20 mouse cellular contexts compared by ENCODE assay signal in the genomic region with DNA sequence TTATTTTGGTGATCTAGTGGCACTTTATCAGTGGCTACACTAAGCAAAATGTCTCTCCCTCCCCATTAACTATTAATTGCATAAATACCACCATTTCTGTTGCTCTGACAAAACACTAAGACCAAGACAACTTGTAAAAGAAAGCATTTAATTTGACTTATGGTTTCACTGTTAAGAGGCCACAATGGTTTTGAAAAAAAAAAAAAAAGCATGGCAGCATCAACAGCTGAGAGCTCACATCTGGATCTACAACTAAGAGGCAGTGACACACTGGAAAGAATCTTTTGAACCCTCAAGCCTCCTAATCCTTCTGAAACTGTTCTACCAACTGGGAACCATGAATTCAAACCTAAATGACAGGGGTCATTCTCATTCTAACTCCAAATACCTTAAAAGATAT.
DNase-seq lines count a peak whose midpoint lies in the region; ATAC-seq and TF ChIP-seq lines count a peak whose summit lies in the region.
"Had no signal": no experiment of that assay in that cellular context is flagged by ENCODE, and none has a peak within 500 bp of the region (broad histone marks: within the 10 kb centered on the region; RNA-seq: fewer than 3 reads in every experiment).

No protein-coding gene starts in this region.

- H3K79me2 ChIP-seq in MEL (ENCODE audit: control insufficient read depth, insufficient read depth, low read length, poor library complexity) = peaks cover 56% of the 10 kb centered on the region

- TF ChIP-seq POLR2A in MEL (IDR thresholded peaks at IDR 0.05; ENCODE audit: control insufficient read depth in 1 of 2, insufficient read depth in 1 of 2, low read depth in 1 of 2, low read length in 2 of 2, poor library complexity in 1 of 2) = 0 out of 4 replicates have a peak, but pooled peaks of 1 of the 2 experiments have one; percentile 18

- no peak for TF ChIP-seq RAD21 in MEL (IDR thresholded peaks at IDR 0.05; ENCODE audit: low read depth, low read length)

- no peaks in the 10 kb centered on the region for H3K9me3 ChIP-seq in kidney, postnatal 0 days (replicated peaks; ENCODE audit: low read length)
- no peaks in the 10 kb centered on the region for H3K9me3 ChIP-seq in MEL (replicated peaks; ENCODE audit: insufficient read depth, low read length)
- H3K9me3 ChIP-seq: embryonic facial prominence, embryonic 10.5 days; embryonic facial prominence, embryonic 12.5 days; forebrain, embryonic 13.5 days; forebrain, embryonic 15.5 days; G1E had no signal

- no peak for TF ChIP-seq CTCF in kidney, postnatal 0 days (IDR thresholded peaks at IDR 0.05; ENCODE audit: low read depth)
- no peak for TF ChIP-seq CTCF in MEL (IDR thresholded peaks at IDR 0.05 in 2 of 3, conservative IDR thresholded peaks at IDR 0.05 in 1 of 3; ENCODE audit: control insufficient read depth in 1 of 3, insufficient read depth in 1 of 3, low read depth in 2 of 3, low read length in 3 of 3, poor library complexity in 1 of 3, severe bottlenecking in 1 of 3)

- no peak overlapping the region for H3K4me3 ChIP-seq in kidney, postnatal 0 days (replicated peaks; ENCODE audit: low read depth, low read length)
- no peak overlapping the region for H3K4me3 ChIP-seq in MEL (ENCODE audit: control insufficient read depth in 1 of 2, insufficient read depth in 1 of 2, low read depth in 2 of 2, low read length in 2 of 2)
- H3K4me3 ChIP-seq: embryonic facial prominence, embryonic 10.5 days; embryonic facial prominence, embryonic 12.5 days; forebrain, embryonic 13.5 days; forebrain, embryonic 15.5 days had no signal

- H3K4me1 ChIP-seq in kidney, postnatal 0 days (replicated peaks; ENCODE audit: insufficient read depth, low read length) = no peaks in the 10 kb centered on the region
- peaks cover 14 to 17% of the 10 kb centered on the region in 2 experiments for H3K4me1 ChIP-seq in MEL (ENCODE audit: control insufficient read depth in 1 of 2, insufficient read depth in 2 of 2, low read length in 2 of 2)
- H3K4me1 ChIP-seq: embryonic facial prominence, embryonic 10.5 days; embryonic facial prominence, embryonic 12.5 days; forebrain, embryonic 13.5 days; forebrain, embryonic 15.5 days had no signal

- H3K9ac ChIP-seq in kidney, postnatal 0 days (ENCODE audit: low read depth, low read length) = no peak overlapping the region
- H3K9ac ChIP-seq in MEL (ENCODE audit: control insufficient read depth, low read depth, low read length, poor library complexity, severe bottlenecking) = no peak overlapping the region
- H3K9ac ChIP-seq: embryonic facial prominence, embryonic 12.5 days; forebrain, embryonic 13.5 days; forebrain, embryonic 15.5 days; forebrain, postnatal 0 days had no signal

- ATAC-seq in kidney, postnatal 0 days (replicated peaks; ENCODE audit: low FRiP score, low read depth) = no peak
- ATAC-seq: forebrain, embryonic 13.5 days; forebrain, embryonic 15.5 days; forebrain, postnatal 0 days had no signal

- no peaks in the 10 kb centered on the region for H3K36me3 ChIP-seq in kidney, postnatal 0 days (ENCODE audit: insufficient read depth, low read length)
- H3K36me3 ChIP-seq in MEL (ENCODE audit: control insufficient read depth in 1 of 2, insufficient read depth in 2 of 2, low read length in 2 of 2) = peaks cover 12 to 74% of the 10 kb centered on the region in 2 experiments
- H3K36me3 ChIP-seq: embryonic facial prominence, embryonic 12.5 days; forebrain, embryonic 15.5 days had no signal

- no peaks in the 10 kb centered on the region for H3K27me3 ChIP-seq in kidney, postnatal 0 days (ENCODE audit: insufficient read depth, low read length)
- H3K27me3 ChIP-seq in MEL (ENCODE audit: control insufficient read depth in 1 of 2, insufficient read depth in 2 of 2, low read length in 2 of 2) = no peaks in the 10 kb centered on the region
- H3K27me3 ChIP-seq: embryonic facial prominence, embryonic 12.5 days; forebrain, embryonic 13.5 days; forebrain, embryonic 15.5 days had no signal

- DNase-seq in kidney, postnatal 0 days (ENCODE audit: low spot score) = peak; percentile 32
- no peak for DNase-seq in kidney, postnatal 10 days
- DNase-seq in 3T3-L1 (ENCODE audit: low read depth, low spot score) (peak; percentile 40), MEL (ENCODE audit: low read depth, low spot score) (no peak)
- no peak for DNase-seq in embryo, embryonic 10.5 days (ENCODE audit: low spot score)
- DNase-seq: adrenal gland, adult 2 months; adrenal gland, postnatal 10 days; adrenal gland, postnatal 25 days; cerebellum, adult 11 months; cerebellum, adult 18-20 months; cerebellum, adult 8-10 months; cerebellum, adult 9-11 months; cerebellum, postnatal 14 days; cerebellum, postnatal 36 days; forebrain, postnatal 0 days had no signal

- H3K4me2 ChIP-seq in kidney, postnatal 0 days (ENCODE audit: low read length) = no peak overlapping the region
- H3K4me2 ChIP-seq: embryonic facial prominence, embryonic 12.5 days; forebrain, embryonic 13.5 days; forebrain, embryonic 15.5 days had no signal

- no peak for TF ChIP-seq EP300 in MEL (IDR thresholded peaks at IDR 0.05; ENCODE audit: low read depth in 1 of 2, low read length in 2 of 2)

- H3K27ac ChIP-seq in kidney, postnatal 0 days = no peak overlapping the region
- no peak overlapping the region for H3K27ac ChIP-seq in MEL (ENCODE audit: control insufficient read depth, low read depth, low read length)
- H3K27ac ChIP-seq: embryonic facial prominence, embryonic 10.5 days; embryonic facial prominence, embryonic 12.5 days; forebrain, embryonic 13.5 days; forebrain, embryonic 15.5 days had no signal

TF ChIP-seq in MEL, 35 proteins besides CTCF, POLR2A, EP300 and RAD21:
- TF ChIP-seq ZNF384 (IDR thresholded peaks at IDR 0.05; ENCODE audit: low read depth, low read length) (peak; percentile 63), TBP (IDR thresholded peaks at IDR 0.05; ENCODE audit: low read depth, low read length) (no peak)

Comparison
In these comparisons a context has a peak if more than half of its experiments do, and no peak if none do; other contexts are left out.
1. DNase-seq: peak in kidney, postnatal 0 days (single experiment) and 3T3-L1 (single experiment); none in kidney, postnatal 10 days (single experiment), MEL (single experiment) and embryo, embryonic 10.5 days (single experiment).